ENCODE assay signal across 9 mouse cellular contexts in the genomic region with DNA sequence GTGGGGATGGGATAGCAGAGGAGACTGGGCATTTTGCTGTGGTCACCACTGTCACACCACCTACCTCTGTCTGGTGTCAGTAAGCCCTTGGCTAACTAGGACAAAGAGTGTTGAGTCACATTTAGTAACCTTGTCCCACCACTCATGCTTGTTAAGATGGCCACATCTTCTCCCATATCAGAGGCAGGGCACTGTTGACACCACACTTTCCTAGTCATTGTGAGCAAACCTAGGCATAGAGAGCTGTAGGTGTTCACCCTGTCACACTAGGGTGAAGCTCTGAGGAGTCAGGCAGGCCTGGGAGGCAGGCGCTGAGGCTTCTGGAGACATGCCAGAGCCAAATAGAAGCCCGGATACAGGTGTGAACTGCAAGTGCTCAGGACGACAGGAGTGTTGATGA. TPM values are rescaled to one million over a fixed set of nuclear protein-coding genes. Genes with fewer than 3 reads are reported as not detected.
DNase-seq lines count a peak whose midpoint lies in the region; ATAC-seq lines count a peak whose summit lies in the region.
"Had no signal": no experiment of that assay in that cellular context is flagged by ENCODE, and none has a peak within 500 bp of the region (broad histone marks: within the 10 kb centered on the region; RNA-seq: fewer than 3 reads in every experiment).

Gene Sh3gl3, plus strand, starts transcription at position 301 of the 400 bp plus-strand sequence.

- peak within 1 kb of the TSS; percentile 77 for H3K4me2 ChIP-seq in kidney, embryonic 16.5 days (replicated peaks; ENCODE audit: low read depth, low read length)
- H3K4me2 ChIP-seq in embryonic facial prominence, embryonic 14.5 days (ENCODE audit: low read depth, low read length): peak within 1 kb of the TSS; percentile 96
- H3K4me2 ChIP-seq in intestine, embryonic 16.5 days (ENCODE audit: low read depth, low read length): peak within 1 kb of the TSS; percentile 98
- peak within 1 kb of the TSS; percentile 83 for H3K4me2 ChIP-seq in midbrain, embryonic 13.5 days (replicated peaks)

- peak within 1 kb of the TSS; percentile 57 for H3K9ac ChIP-seq in kidney, embryonic 16.5 days (replicated peaks; ENCODE audit: low read length)
- peak within 1 kb of the TSS; percentile 73 for H3K9ac ChIP-seq in embryonic facial prominence, embryonic 14.5 days (ENCODE audit: low read depth, low read length)
- peak within 1 kb of the TSS; percentile 70 for H3K9ac ChIP-seq in intestine, embryonic 16.5 days (ENCODE audit: low read depth, low read length)
- H3K9ac ChIP-seq in midbrain, embryonic 13.5 days (replicated peaks): peak within 1 kb of the TSS; percentile 81

- no peak for ATAC-seq in kidney, embryonic 16.5 days (ENCODE audit: low FRiP score, low TSS enrichment)
- ATAC-seq in embryonic facial prominence, embryonic 14.5 days (ENCODE audit: low read depth): no peak
- no peak for ATAC-seq in intestine, embryonic 16.5 days
- ATAC-seq in midbrain, embryonic 13.5 days: no peak

- H3K36me3 ChIP-seq in kidney, embryonic 16.5 days (ENCODE audit: insufficient read depth, low read length): no peaks in the 10 kb centered on the region
- H3K36me3 ChIP-seq in embryonic facial prominence, embryonic 14.5 days (ENCODE audit: control insufficient read depth, insufficient read depth, low read length): no peaks in the 10 kb centered on the region
- H3K36me3 ChIP-seq in intestine, embryonic 16.5 days (ENCODE audit: control insufficient read depth, insufficient read depth, low read length): no peaks in the 10 kb centered on the region
- no peaks in the 10 kb centered on the region for H3K36me3 ChIP-seq in midbrain, embryonic 13.5 days

- H3K9me3 ChIP-seq in kidney, embryonic 16.5 days (ENCODE audit: low read length): 0 out of 2 replicates have a peak, but pooled peaks cover 6% of the 10 kb centered on the region
- no peaks in the 10 kb centered on the region for H3K9me3 ChIP-seq in embryonic facial prominence, embryonic 14.5 days (ENCODE audit: control insufficient read depth, low read length)
- H3K9me3 ChIP-seq in intestine, embryonic 16.5 days (ENCODE audit: control insufficient read depth, low read length): no peaks in the 10 kb centered on the region
- H3K9me3 ChIP-seq in midbrain, embryonic 13.5 days: no peaks in the 10 kb centered on the region

- H3K27me3 ChIP-seq in kidney, embryonic 16.5 days (ENCODE audit: insufficient read depth, low read length): no peaks in the 10 kb centered on the region; the same call in 1 of the 2 replicates
- no peaks in the 10 kb centered on the region; the same call in 1 of the 2 replicates for H3K27me3 ChIP-seq in embryonic facial prominence, embryonic 14.5 days (replicated peaks; ENCODE audit: control insufficient read depth, insufficient read depth, low read length)
- peaks cover 8% of the 10 kb centered on the region; the same call in 1 of the 2 replicates for H3K27me3 ChIP-seq in intestine, embryonic 16.5 days (replicated peaks; ENCODE audit: control insufficient read depth, insufficient read depth, low read length)
- H3K27me3 ChIP-seq in midbrain, embryonic 13.5 days: peaks cover 2% of the 10 kb centered on the region

- no peak for DNase-seq in kidney, adult 18-20 months
- DNase-seq in embryonic facial prominence, embryonic 14.5 days (ENCODE audit: low spot score): no peak
- no peak for DNase-seq in spleen, postnatal 36 days (ENCODE audit: low spot score in 2 of 2)
- DNase-seq in urinary bladder, postnatal 10 days (ENCODE audit: low spot score): no peak
- no peak for DNase-seq in thymus, postnatal 4 days
- DNase-seq: thymus, postnatal 25 days had no signal

- 81% methylated on average over 3 of the region's 3 CpGs for WGBS in kidney, embryonic 16.5 days
- WGBS in embryonic facial prominence, embryonic 14.5 days: 77% methylated on average over 3 of the region's 3 CpGs
- WGBS in intestine, embryonic 16.5 days: 83% methylated on average over 3 of the region's 3 CpGs
- WGBS in midbrain, embryonic 13.5 days: 88% methylated on average over 3 of the region's 3 CpGs

- peak within 1 kb of the TSS; percentile 55 for H3K4me3 ChIP-seq in kidney, embryonic 16.5 days (ENCODE audit: low read length)
- H3K4me3 ChIP-seq in embryonic facial prominence, embryonic 14.5 days (ENCODE audit: low read depth, low read length): peak within 1 kb of the TSS; percentile 82
- H3K4me3 ChIP-seq in intestine, embryonic 16.5 days (ENCODE audit: low read length): peak within 1 kb of the TSS; percentile 72
- peak within 1 kb of the TSS; percentile 77 for H3K4me3 ChIP-seq in midbrain, embryonic 13.5 days (replicated peaks)

- no peak within 1 kb of the TSS for H3K27ac ChIP-seq in kidney, embryonic 16.5 days (ENCODE audit: low read length)
- H3K27ac ChIP-seq in embryonic facial prominence, embryonic 14.5 days (replicated peaks; ENCODE audit: low read depth, low read length): no peak within 1 kb of the TSS
- H3K27ac ChIP-seq in intestine, embryonic 16.5 days (ENCODE audit: low read length): no peak within 1 kb of the TSS
- peak within 1 kb of the TSS; percentile 71; the same call in 1 of the 2 replicates for H3K27ac ChIP-seq in midbrain, embryonic 13.5 days

- H3K4me1 ChIP-seq in kidney, embryonic 16.5 days (ENCODE audit: insufficient read depth, low read length): peaks cover 10% of the 10 kb centered on the region
- H3K4me1 ChIP-seq in embryonic facial prominence, embryonic 14.5 days (ENCODE audit: control insufficient read depth, insufficient read depth, low read length): peaks cover 9% of the 10 kb centered on the region; the same call in 1 of the 2 replicates
- peaks cover 18% of the 10 kb centered on the region for H3K4me1 ChIP-seq in intestine, embryonic 16.5 days (ENCODE audit: control insufficient read depth, insufficient read depth, low read length)
- peaks cover 17% of the 10 kb centered on the region for H3K4me1 ChIP-seq in midbrain, embryonic 13.5 days (replicated peaks)

RNA-seq across cellular contexts. Expression of gene Sh3gl3, which starts in this region (rescaled TPM):
- polyA plus RNA-seq in kidney, embryonic 16.5 days (2015; fragmentation: Nextera tagmentation; extraction: Ambion mirVana): 11.9 and 12.1 TPM in 2 replicates
- 12.9 and 14.1 TPM in 2 replicates for polyA plus RNA-seq in embryonic facial prominence, embryonic 14.5 days (2014; fragmentation: Nextera tagmentation; extraction: Ambion mirVana)
- polyA plus RNA-seq in intestine, embryonic 16.5 days (2015; fragmentation: Nextera tagmentation; extraction: Ambion mirVana): 7.9 and 8.7 TPM in 2 replicates
- polyA plus RNA-seq in midbrain, embryonic 13.5 days (2015; fragmentation: Nextera tagmentation; extraction: Ambion mirVana): 44.8 and 47.9 TPM in 2 replicates
